Mouse (Mus musculus) hindbrain, embryonic 10.5 days (tissue): ENCODE measurements around the gene Chmp4b. TPM values are rescaled to one million over a fixed set of nuclear protein-coding genes. Genes with fewer than 3 reads are reported as not detected.
A peak's percentile ranks its signal among the peaks of the same experiment; 100 is the strongest.

ENCODE experiments used
- DNase-seq: peaks from one replicate; pipeline ENCODE4 v3.0.0-alpha.2; 2017; ENCODE audit warnings: low spot score
- H3K27ac ChIP-seq: fragments of 300-500 bp; sonication (generic); 2 replicates; pipeline ENCODE4 v1.5.1; 2016; ENCODE audit warnings: mild to moderate bottlenecking, moderate library complexity
- H3K27me3 ChIP-seq: fragments of 300-500 bp; sonication (generic); 2 replicates; pipeline ENCODE4 v1.6.1; 2016; ENCODE audit warnings: mild to moderate bottlenecking; ENCODE audit not compliant: poor library complexity, insufficient read depth, severe bottlenecking
- H3K36me3 ChIP-seq: fragments of 300-500 bp; sonication (generic); 2 replicates; pipeline ENCODE4 v1.6.1; 2016; ENCODE audit warnings: mild to moderate bottlenecking, moderate library complexity
- H3K4me1 ChIP-seq: fragments of 300-500 bp; sonication (generic); replicated peaks from 2 replicates; pipeline ENCODE4 v1.6.1; 2016; ENCODE audit warnings: mild to moderate bottlenecking
- H3K4me3 ChIP-seq: fragments of 300-500 bp; sonication (generic); 2 replicates; pipeline ENCODE4 v1.5.1; 2016; ENCODE audit warnings: mild to moderate bottlenecking, moderate library complexity
- H3K9me3 ChIP-seq: fragments of 300-500 bp; sonication (generic); 2 replicates; pipeline ENCODE4 v1.6.1; 2016; ENCODE audit warnings: mild to moderate bottlenecking, moderate library complexity
- WGBS: fragments of 180-500 bp; shearing (Covaris S2); methylation state at CpG from one replicate; pipeline ENCODE4 v1.1.7; 2016; 5-methylcytosine and 5-hydroxymethylcytosine counted together
- polyA plus RNA-seq: library from polyadenylated mRNA; unstranded; fragments of >200 nt; fragmentation: Nextera tagmentation; extraction: Ambion mirVana; gene quantifications from 2 replicates; pipeline ENCODE4 v1.2.1, GENCODE M21; 2016

Chmp4b gene
- polyA plus RNA-seq, 1 experiment from 2014 or later: 18.1 TPM

GRCm38 (mm10) chr2:154676653-154677609, 25.4 kb downstream of the Chmp4b start:
- H3K27ac ChIP-seq: peak overlapping the region; percentile 86
- no peaks in the 10 kb centered on the region for H3K9me3 ChIP-seq
- H3K36me3 ChIP-seq: peaks cover 25% of the 10 kb centered on the region
- H3K4me3 ChIP-seq: peak overlapping the region; percentile 38
- H3K27me3 ChIP-seq: no peaks in the 10 kb centered on the region
- DNase-seq: peak; percentile 42
- 61% methylated on average over 19 of the region's 19 CpGs for WGBS
- H3K4me1 ChIP-seq: peaks cover 43% of the 10 kb centered on the region

- H3K27me3 ChIP-seq: no peaks in the 10 kb centered on the region
- no peaks in the 10 kb centered on the region for H3K9me3 ChIP-seq
- peaks cover 21% of the 10 kb centered on the region for H3K36me3 ChIP-seq
- H3K4me3 ChIP-seq: peak overlapping the region; percentile 38
- peak overlapping the region; percentile 86 for H3K27ac ChIP-seq
- WGBS: 31% methylated on average over 10 of the region's 10 CpGs
- peaks cover 48% of the 10 kb centered on the region for H3K4me1 ChIP-seq
- DNase-seq: peak; percentile 77
Observed at GRCm38 (mm10) chr2:154677651-154678139, 26.2 kb downstream of the Chmp4b start.

GRCm38 (mm10) chr2:154678995-154679394, 27.5 kb downstream of the Chmp4b start:
- WGBS: 94% methylated on average over 3 of the region's 3 CpGs
- no peak overlapping the region for H3K27ac ChIP-seq
- DNase-seq: no peak
- peaks cover 51% of the 10 kb centered on the region for H3K4me1 ChIP-seq
- H3K9me3 ChIP-seq: no peaks in the 10 kb centered on the region
- peaks cover 13% of the 10 kb centered on the region for H3K36me3 ChIP-seq
- no peak overlapping the region for H3K4me3 ChIP-seq
- H3K27me3 ChIP-seq: no peaks in the 10 kb centered on the region

GRCm38 (mm10) chr2:154680337-154680736, 28.8 kb downstream of the Chmp4b start:
- no peaks in the 10 kb centered on the region for H3K9me3 ChIP-seq
- H3K27me3 ChIP-seq: no peaks in the 10 kb centered on the region
- WGBS: 90% methylated on average over 2 of the region's 2 CpGs
- H3K36me3 ChIP-seq: peaks cover 22% of the 10 kb centered on the region
- DNase-seq: no peak
- no peak overlapping the region for H3K4me3 ChIP-seq
- peaks cover 50% of the 10 kb centered on the region for H3K4me1 ChIP-seq
- no peak overlapping the region for H3K27ac ChIP-seq

GRCm38 (mm10) chr2:154680941-154681340, 29.4 kb downstream of the Chmp4b start:
- no peak for DNase-seq
- no peak overlapping the region for H3K27ac ChIP-seq
- H3K27me3 ChIP-seq: no peaks in the 10 kb centered on the region
- H3K4me3 ChIP-seq: no peak overlapping the region
- H3K4me1 ChIP-seq: peaks cover 50% of the 10 kb centered on the region
- 95% methylated on average over 6 of the region's 6 CpGs for WGBS
- peaks cover 19% of the 10 kb centered on the region; the same call in 1 of the 2 replicates for H3K36me3 ChIP-seq
- H3K9me3 ChIP-seq: no peaks in the 10 kb centered on the region

DNA sequence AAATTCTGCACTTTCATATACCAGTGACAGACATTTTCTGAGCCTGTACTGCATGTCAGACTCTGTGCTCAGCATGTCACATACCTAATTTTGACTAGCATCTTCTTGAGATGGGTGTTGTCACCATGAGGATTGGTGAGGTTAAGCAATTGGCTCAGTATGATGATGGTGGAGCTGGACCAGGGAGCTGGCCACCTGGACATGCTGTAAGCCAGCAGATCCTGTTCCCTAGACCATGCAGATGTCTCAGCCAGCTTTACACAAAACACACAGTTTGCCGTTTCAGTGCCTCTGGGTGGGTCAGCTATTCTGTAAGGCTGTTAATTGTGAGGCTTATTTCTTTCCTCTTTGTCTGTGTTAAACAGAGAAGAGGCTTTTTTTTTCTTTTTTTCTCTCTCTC, 31.2 kb downstream of the Chmp4b start:
- Histone ChIP-seq H3K36me3 (peaks cover 19% of the 10 kb centered on the region; the same call in 1 of the 2 replicates), H3K27ac (no peak overlapping the region), H3K4me1 (peaks cover 37% of the 10 kb centered on the region), H3K4me3 (no peak overlapping the region), H3K9me3 (no peaks in the 10 kb centered on the region), H3K27me3 (no peaks in the 10 kb centered on the region)
- WGBS: 63% methylated on average over 1 of the region's 1 CpGs
- no peak for DNase-seq

- no peaks in the 10 kb centered on the region for H3K27me3 ChIP-seq
- no peak for DNase-seq
- peaks cover 25% of the 10 kb centered on the region for H3K36me3 ChIP-seq
- no peaks in the 10 kb centered on the region for H3K9me3 ChIP-seq
- H3K4me1 ChIP-seq: peaks cover 29% of the 10 kb centered on the region
- no peak overlapping the region for H3K4me3 ChIP-seq
- WGBS: 95% methylated on average over 7 of the region's 7 CpGs
- H3K27ac ChIP-seq: no peak overlapping the region
Observed at GRCm38 (mm10) chr2:154684901-154685470, 33.5 kb downstream of the Chmp4b start.

- Histone ChIP-seq H3K27me3 (no peaks in the 10 kb centered on the region), H3K27ac (no peak overlapping the region), H3K4me3 (no peak overlapping the region), H3K36me3 (peaks cover 33% of the 10 kb centered on the region), H3K4me1 (peaks cover 21% of the 10 kb centered on the region), H3K9me3 (no peaks in the 10 kb centered on the region)
- WGBS: 94% methylated on average over 3 of the region's 3 CpGs
- no peak for DNase-seq
Observed at GRCm38 (mm10) chr2:154685772-154686171, 34.3 kb downstream of the Chmp4b start.

DNA sequence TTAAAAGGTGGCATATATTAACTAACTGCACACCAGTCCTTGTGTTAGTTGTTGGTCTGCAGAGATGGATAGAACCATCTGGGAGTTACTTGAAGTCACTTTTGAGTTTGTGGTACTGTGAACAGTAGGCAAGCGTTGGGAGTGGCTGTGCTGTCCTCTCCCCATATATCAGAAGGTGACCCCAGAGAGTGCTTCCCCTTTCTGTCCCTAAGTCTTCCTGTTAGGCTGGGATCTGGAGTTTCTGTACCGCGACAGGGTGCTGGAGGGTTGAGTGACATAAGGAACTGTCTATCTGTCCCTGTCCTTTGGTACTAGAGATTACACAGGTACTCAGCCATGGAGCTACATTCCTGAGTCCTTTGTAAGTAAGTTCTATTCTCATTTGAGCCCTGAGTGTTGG, 35.3 kb downstream of the Chmp4b start:
- Histone ChIP-seq H3K27ac (no peak overlapping the region), H3K4me3 (no peak overlapping the region), H3K4me1 (peaks cover 12% of the 10 kb centered on the region), H3K36me3 (peaks cover 43% of the 10 kb centered on the region), H3K9me3 (no peaks in the 10 kb centered on the region), H3K27me3 (no peaks in the 10 kb centered on the region)
- WGBS: 94% methylated on average over 3 of the region's 3 CpGs
- DNase-seq: no peak

DNA sequence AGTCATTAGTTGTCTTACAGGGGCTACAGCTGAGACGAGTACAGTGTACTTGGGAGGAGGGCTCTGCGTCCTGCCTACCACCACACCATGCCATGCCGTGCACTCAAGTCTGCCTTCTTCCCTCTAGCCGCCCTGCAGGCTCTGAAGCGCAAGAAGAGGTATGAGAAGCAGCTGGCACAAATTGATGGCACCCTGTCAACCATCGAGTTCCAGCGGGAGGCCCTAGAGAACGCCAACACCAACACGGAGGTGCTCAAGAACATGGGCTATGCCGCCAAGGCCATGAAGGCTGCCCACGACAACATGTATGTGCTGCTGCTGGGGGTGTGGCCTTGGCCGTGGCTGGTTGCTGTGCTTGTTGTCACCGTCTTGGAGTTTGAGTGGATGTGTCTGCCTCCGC, 37.9 kb downstream of the Chmp4b start:
- no peak for DNase-seq
- 94% methylated on average over 14 of the region's 14 CpGs for WGBS
- Histone ChIP-seq H3K4me1 (no peaks in the 10 kb centered on the region), H3K4me3 (no peak overlapping the region), H3K27ac (no peak overlapping the region), H3K27me3 (no peaks in the 10 kb centered on the region), H3K36me3 (peaks cover 63% of the 10 kb centered on the region), H3K9me3 (no peaks in the 10 kb centered on the region)

DNA sequence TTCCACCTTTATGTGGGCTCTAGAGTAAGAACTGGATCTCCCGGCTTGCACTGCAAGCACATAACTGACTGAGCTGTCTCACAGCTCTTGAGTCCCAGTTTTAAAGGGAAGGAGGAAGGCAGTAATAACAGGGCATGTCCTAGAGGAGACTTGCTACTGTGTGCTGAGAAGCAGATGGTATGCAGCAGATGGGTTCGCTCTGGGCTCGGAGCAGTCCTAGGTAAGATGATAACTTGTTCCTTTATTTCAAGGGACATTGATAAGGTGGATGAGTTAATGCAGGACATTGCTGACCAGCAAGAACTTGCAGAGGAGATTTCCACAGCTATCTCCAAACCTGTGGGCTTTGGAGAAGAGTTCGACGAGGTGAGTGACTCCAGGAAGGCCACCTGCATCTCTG, 39.5 kb downstream of the Chmp4b start:
- Histone ChIP-seq H3K27ac (no peak overlapping the region), H3K9me3 (no peaks in the 10 kb centered on the region), H3K4me3 (no peak overlapping the region), H3K27me3 (no peaks in the 10 kb centered on the region), H3K36me3 (peaks cover 66% of the 10 kb centered on the region), H3K4me1 (no peaks in the 10 kb centered on the region)
- DNase-seq: no peak
- WGBS: 91% methylated on average over 5 of the region's 5 CpGs

DNA sequence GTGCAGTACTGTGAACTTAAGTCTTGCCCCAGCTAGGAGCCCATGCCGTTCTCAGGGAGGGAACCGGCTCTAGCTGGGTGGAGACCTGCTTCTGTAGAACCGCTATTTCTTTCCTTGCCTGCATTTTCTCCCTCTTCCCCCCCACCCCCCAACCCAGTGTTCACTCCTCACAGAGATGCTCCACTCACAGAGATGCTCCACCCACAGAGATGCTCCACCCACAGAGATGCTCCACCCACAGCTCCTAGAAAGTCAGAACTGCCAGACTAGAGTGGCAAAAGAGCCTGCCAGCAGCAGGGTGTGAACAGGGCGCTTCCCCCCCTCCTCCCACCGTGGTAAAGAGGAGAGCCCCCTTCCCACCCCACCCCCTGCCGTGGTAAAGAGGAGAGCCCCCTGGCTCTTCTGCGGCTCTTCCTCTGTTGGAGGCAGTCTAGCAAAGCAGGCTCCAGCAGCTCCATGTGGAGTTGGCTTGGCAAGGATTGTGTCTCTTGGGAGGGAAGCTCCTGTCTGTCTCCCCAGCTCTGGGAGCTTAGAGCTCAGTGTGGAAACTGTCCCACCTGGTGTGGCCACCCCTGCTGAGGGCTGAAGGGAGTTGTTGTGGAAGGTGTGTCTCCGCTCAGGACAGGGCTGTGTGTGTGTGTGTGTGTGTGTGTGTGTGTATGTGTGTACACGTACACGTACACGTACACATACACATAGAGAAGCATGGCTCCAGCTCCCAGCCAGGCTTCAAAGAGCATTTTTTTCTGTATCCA, 41.9 kb downstream of the Chmp4b start:
- H3K36me3 ChIP-seq: peaks cover 66% of the 10 kb centered on the region
- 80% methylated on average over 11 of the region's 11 CpGs for WGBS
- no peaks in the 10 kb centered on the region for H3K27me3 ChIP-seq
- no peak overlapping the region for H3K27ac ChIP-seq
- no peaks in the 10 kb centered on the region for H3K9me3 ChIP-seq
- H3K4me1 ChIP-seq: no peaks in the 10 kb centered on the region
- no peak overlapping the region for H3K4me3 ChIP-seq
- no peak for DNase-seq

DNA sequence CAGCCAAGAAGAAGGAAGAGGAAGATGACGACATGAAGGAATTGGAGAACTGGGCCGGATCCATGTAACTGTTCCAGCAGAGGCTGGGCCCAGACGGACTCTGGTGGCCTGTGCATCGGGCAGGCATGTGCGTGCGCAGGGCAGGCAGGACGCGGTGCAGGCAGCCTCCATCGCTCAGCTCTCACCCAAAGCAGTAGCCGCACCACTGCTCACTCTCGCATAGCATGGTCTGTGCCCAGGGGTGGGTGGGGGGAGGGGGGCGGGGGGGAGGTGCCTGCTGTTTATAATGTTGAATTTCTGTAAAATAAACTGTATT, 42.4 kb downstream of the Chmp4b start:
- Histone ChIP-seq H3K36me3 (peaks cover 67% of the 10 kb centered on the region), H3K27ac (no peak overlapping the region), H3K4me1 (no peaks in the 10 kb centered on the region), H3K9me3 (no peaks in the 10 kb centered on the region), H3K27me3 (no peaks in the 10 kb centered on the region), H3K4me3 (no peak overlapping the region)
- DNase-seq: no peak
- WGBS: 96% methylated on average over 12 of the region's 12 CpGs
